Mouse (Mus musculus): ENCODE measurements around the gene Atp5g3.

GRCm38 (mm10) chr2:73938896-73939295, 27.8 kb upstream of the Atp5g3 start:
- no peak for TF ChIP-seq CTCF (IDR thresholded peaks at IDR 0.05; ENCODE audit: borderline replicate concordance, control insufficient read depth, extremely low read depth, insufficient read depth, low read length, poor library complexity)
- no peak for TF ChIP-seq POLR2A (IDR thresholded peaks at IDR 0.05; ENCODE audit: control insufficient read depth, extremely low read depth, insufficient read depth, low read length, poor library complexity)
